Mouse (Mus musculus) G1E (cell line): Measurements from ENCODE around the gene Mast2. TPM values are rescaled to one million over a fixed set of nuclear protein-coding genes. Genes with fewer than 3 reads are reported as not detected.

Experiments
- ATAC-seq: 2 replicates; pipeline ENCODE4 v1.8.0; 2016; ENCODE audit warnings: mild to moderate bottlenecking; ENCODE audit not compliant: insufficient number of reproducible peaks, poor library complexity, low FRiP score, severe bottlenecking; ENCODE audit errors: extremely low read depth
- DNase-seq: peaks from one replicate; pipeline ENCODE4 v3.0.0; 2012; ENCODE audit warnings: low spot score
- H3K27me3 ChIP-seq: 2 replicates; pipeline ENCODE4 v1.6.1; 2012; ENCODE audit warnings: mild to moderate bottlenecking, low read length, inconsistent platforms; ENCODE audit not compliant: insufficient read depth
- H3K36me3 ChIP-seq: replicated peaks from 2 replicates; pipeline ENCODE3; 2012; ENCODE audit warnings: mild to moderate bottlenecking, inconsistent platforms
- H3K4me1 ChIP-seq: 2 replicates; pipeline ENCODE4 v1.6.1; 2012; ENCODE audit warnings: low read depth, low read length, inconsistent platforms, mixed read lengths; ENCODE audit not compliant: insufficient read depth
- H3K4me3 ChIP-seq: 2 replicates; pipeline ENCODE4 v1.5.1; 2012; ENCODE audit warnings: low read depth, mild to moderate bottlenecking, inconsistent platforms, low read length, moderate library complexity, mixed read lengths
- H3K9me3 ChIP-seq: replicated peaks from 2 replicates; pipeline ENCODE4 v1.6.1; 2012; ENCODE audit warnings: inconsistent platforms
- CTCF ChIP-seq: IDR thresholded peaks from 2 replicates; pipeline ENCODE4 v1.5.1; 2012; ENCODE audit warnings: low read depth, low read length, inconsistent platforms, mixed read lengths
- GATA1 ChIP-seq: IDR thresholded peaks from 2 replicates; pipeline ENCODE4 v1.6.1; 2012; ENCODE audit warnings: borderline replicate concordance, low read length, inconsistent platforms, mixed read lengths
- GATA2 ChIP-seq: IDR thresholded peaks from 2 replicates; pipeline ENCODE4 v1.6.1; 2012; ENCODE audit warnings: low read depth, low read length, inconsistent platforms, borderline replicate concordance
- POLR2AphosphoS5 ChIP-seq: IDR thresholded peaks from 2 replicates; pipeline ENCODE4 v1.6.1; 2012; ENCODE audit warnings: low read depth, low read length, inconsistent platforms; ENCODE audit not compliant: insufficient replicate concordance
- TAL1 ChIP-seq: conservative IDR thresholded peaks from 2 replicates; pipeline ENCODE4 v1.6.1; 2012; ENCODE audit warnings: low read depth, low read length, inconsistent platforms, mixed read lengths
- polyA plus RNA-seq: library from polyadenylated mRNA; stranded (reverse); fragments of >175 nt; gene quantifications from 2 replicates; pipeline ENCODE4 v1.2.3, GENCODE M21; 2012
- total RNA-seq, 2 experiments: library from RNA; stranded (forward) in 1 of 2; stranded (reverse) in 1 of 2; fragments of 200-1000 nt in 1 of 2; fragments of >200 nt in 1 of 2; fragmentation: Nextera tagmentation in 1 of 2; gene quantifications; 2 replicates each; pipeline ENCODE4 v1.2.3; 2014 to 2017

The Mast2 gene
- total and polyA plus RNA-seq, 3 experiments = 10.7 to 64.7 (median 63.0) TPM

GRCm38 (mm10) chr4:116293296-116293695 lies 170.7 kb downstream of the Mast2 start:
- no peaks in the 10 kb centered on the region for H3K27me3 ChIP-seq
- H3K9me3 ChIP-seq = no peaks in the 10 kb centered on the region
- no peak for ATAC-seq
- no peak overlapping the region for H3K4me3 ChIP-seq
- peaks cover 6% of the 10 kb centered on the region for H3K36me3 ChIP-seq
- no peaks in the 10 kb centered on the region for H3K4me1 ChIP-seq
- no peak for DNase-seq
- TF ChIP-seq GATA1 (no peak), POLR2AphosphoS5 (no peak), CTCF (no peak), GATA2 (no peak), TAL1 (no peak)

DNA sequence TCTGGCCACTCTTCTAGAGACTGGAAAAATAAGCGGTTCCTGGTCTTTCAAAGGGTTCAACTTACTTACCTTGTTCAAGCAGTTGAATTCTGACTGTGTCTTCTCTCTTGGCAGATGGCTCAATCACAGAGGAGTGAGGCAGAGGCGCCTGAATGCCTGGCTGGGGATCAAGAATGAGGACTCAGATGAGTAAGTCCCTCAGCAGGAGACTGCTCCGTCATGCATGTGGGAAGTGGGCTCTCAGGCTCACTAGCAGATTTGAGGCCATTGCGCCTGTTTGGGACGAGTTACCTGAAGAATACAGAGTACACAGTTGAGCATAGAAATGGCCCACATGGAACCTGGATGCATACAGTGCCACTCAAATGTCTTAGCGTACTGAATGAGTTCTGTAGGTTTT lies 172.4 kb downstream of the Mast2 start:
- ATAC-seq = no peak
- Histone ChIP-seq H3K4me1 (no peaks in the 10 kb centered on the region), H3K4me3 (no peak overlapping the region), H3K36me3 (peaks cover 12% of the 10 kb centered on the region), H3K9me3 (no peaks in the 10 kb centered on the region), H3K27me3 (no peaks in the 10 kb centered on the region)
- TF ChIP-seq POLR2AphosphoS5 (no peak), GATA1 (no peak), CTCF (no peak), GATA2 (no peak), TAL1 (no peak)
- DNase-seq = no peak

DNA sequence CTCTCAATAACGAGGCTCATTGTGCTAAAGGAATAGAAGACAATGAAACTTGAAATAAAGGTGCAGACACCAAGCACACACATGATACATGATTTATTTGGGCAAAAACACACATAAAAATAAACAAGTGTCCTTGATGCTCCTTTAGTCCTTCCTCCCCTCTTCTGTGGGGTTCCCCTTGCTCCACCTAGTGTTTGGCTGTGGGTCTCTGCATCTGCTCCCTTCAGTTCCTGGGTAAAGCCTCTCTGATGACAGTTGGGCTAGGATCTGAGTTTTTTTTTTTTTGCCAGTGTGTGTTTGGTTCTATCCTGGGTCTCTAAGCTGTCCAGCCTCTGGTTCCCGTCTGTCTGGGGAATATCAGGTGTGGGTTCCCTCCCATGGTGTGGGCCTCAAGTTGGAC lies 181.8 kb downstream of the Mast2 start:
- Histone ChIP-seq H3K9me3 (no peaks in the 10 kb centered on the region), H3K27me3 (no peaks in the 10 kb centered on the region), H3K4me1 (no peaks in the 10 kb centered on the region), H3K36me3 (no peaks in the 10 kb centered on the region), H3K4me3 (no peak overlapping the region)
- no peak for ATAC-seq
- DNase-seq = no peak
- TF ChIP-seq GATA2 = no peak
- no peak for TF ChIP-seq TAL1

GRCm38 (mm10) chr4:116268220-116268619 lies 195.8 kb downstream of the Mast2 start:
- ATAC-seq (no peak), DNase-seq (no peak)
- no peak overlapping the region for H3K4me3 ChIP-seq
- H3K4me1 ChIP-seq = no peaks in the 10 kb centered on the region
- no peaks in the 10 kb centered on the region for H3K9me3 ChIP-seq
- TF ChIP-seq GATA1 (no peak), CTCF (no peak), POLR2AphosphoS5 (no peak), TAL1 (no peak), GATA2 (no peak)
- H3K36me3 ChIP-seq = peaks cover 8% of the 10 kb centered on the region
- no peaks in the 10 kb centered on the region for H3K27me3 ChIP-seq

Other genes with a start within 250 kb of the Mast2 start
- 11.1 and 21.1 TPM in 2 replicates for gene Pik3r3, start 242.6 kb downstream of the Mast2 start, total RNA-seq (2014; fragmentation: Nextera tagmentation)
- 24.7 and 25.4 TPM in 2 replicates for gene Pik3r3, start 242.6 kb downstream of the Mast2 start, total RNA-seq (2017)
- gene Pik3r3, start 242.6 kb downstream of the Mast2 start, polyA plus RNA-seq = 7.2 and 8.7 TPM in 2 replicates
- 8.5 and 11.8 TPM in 2 replicates for gene Ipp, start 43.4 kb upstream of the Mast2 start, total RNA-seq (2014; fragmentation: Nextera tagmentation)
- gene Ipp, start 43.4 kb upstream of the Mast2 start, total RNA-seq (2017) = 11.8 and 14.0 TPM in 2 replicates
- 2.0 and 2.1 TPM in 2 replicates for gene Ipp, start 43.4 kb upstream of the Mast2 start, polyA plus RNA-seq
- 99.9 and 128 TPM in 2 replicates for gene Tmem69, start 91.8 kb upstream of the Mast2 start, total RNA-seq (2014; fragmentation: Nextera tagmentation)
- gene Tmem69, start 91.8 kb upstream of the Mast2 start, total RNA-seq (2017) = 18.9 and 23.2 TPM in 2 replicates
- 2.1 and 5.6 TPM in 2 replicates for gene Tmem69, start 91.8 kb upstream of the Mast2 start, polyA plus RNA-seq
- gene Gpbp1l1, start 93.5 kb upstream of the Mast2 start, total RNA-seq (2014; fragmentation: Nextera tagmentation) = 193 and 233 TPM in 2 replicates
- 158 and 191 TPM in 2 replicates for gene Gpbp1l1, start 93.5 kb upstream of the Mast2 start, total RNA-seq (2017)
- gene Gpbp1l1, start 93.5 kb upstream of the Mast2 start, polyA plus RNA-seq = 10.4 and 12.7 TPM in 2 replicates
- 5.8 and 6.2 TPM in 2 replicates for gene Ccdc17, start 132.5 kb upstream of the Mast2 start, total RNA-seq (2014; fragmentation: Nextera tagmentation)
- 5.0 and 5.9 TPM in 2 replicates for gene Ccdc17, start 132.5 kb upstream of the Mast2 start, total RNA-seq (2017)
- gene Ccdc17, start 132.5 kb upstream of the Mast2 start, polyA plus RNA-seq = 0.37 and 0.83 TPM in 2 replicates
- 134 and 149 TPM in 2 replicates for gene Nasp, start 163.8 kb upstream of the Mast2 start, total RNA-seq (2014; fragmentation: Nextera tagmentation)
- gene Nasp, start 163.8 kb upstream of the Mast2 start, total RNA-seq (2017) = 315 and 326 TPM in 2 replicates
- gene Nasp, start 163.8 kb upstream of the Mast2 start, polyA plus RNA-seq = 11.9 and 25.8 TPM in 2 replicates
- gene Akr1a1, start 187.5 kb upstream of the Mast2 start, total RNA-seq (2014; fragmentation: Nextera tagmentation) = 361 and 367 TPM in 2 replicates
- 830 and 919 TPM in 2 replicates for gene Akr1a1, start 187.5 kb upstream of the Mast2 start, total RNA-seq (2017)
- 138 and 154 TPM in 2 replicates for gene Akr1a1, start 187.5 kb upstream of the Mast2 start, polyA plus RNA-seq
- 113 and 129 TPM in 2 replicates for gene Prdx1, start 221.4 kb upstream of the Mast2 start, total RNA-seq (2014; fragmentation: Nextera tagmentation)
- gene Prdx1, start 221.4 kb upstream of the Mast2 start, total RNA-seq (2017) = 298 and 303 TPM in 2 replicates
- 14.8 and 16.1 TPM in 2 replicates for gene Prdx1, start 221.4 kb upstream of the Mast2 start, polyA plus RNA-seq
- 48.9 and 53.1 TPM in 2 replicates for gene Mmachc, start 244.2 kb upstream of the Mast2 start, total RNA-seq (2014; fragmentation: Nextera tagmentation)
- 13.9 and 19.6 TPM in 2 replicates for gene Mmachc, start 244.2 kb upstream of the Mast2 start, total RNA-seq (2017)
- 1.6 and 1.8 TPM in 2 replicates for gene Mmachc, start 244.2 kb upstream of the Mast2 start, polyA plus RNA-seq
- gene Ccdc163, start 244.3 kb upstream of the Mast2 start, total RNA-seq (2014; fragmentation: Nextera tagmentation) = 25.6 and 44.0 TPM in 2 replicates
- 20.4 and 28.5 TPM in 2 replicates for gene Ccdc163, start 244.3 kb upstream of the Mast2 start, total RNA-seq (2017)
- 2.6 and 4.0 TPM in 2 replicates for gene Ccdc163, start 244.3 kb upstream of the Mast2 start, polyA plus RNA-seq